Mouse (Mus musculus): ENCODE data around the gene Fbll1. TPM values are rescaled to one million over a fixed set of nuclear protein-coding genes. Genes with fewer than 3 reads are reported as not detected.

Fbll1 gene
- polyA plus RNA-seq, 1 experiment = 74.0 TPM

GRCm38 (mm10) chr11:35784537-35784936 lies 14.1 kb downstream of the Fbll1 start:
- DNase-seq (ENCODE audit: extremely low spot score in 1 of 2, low spot score in 1 of 2) = no peak

GRCm38 (mm10) chr11:35784002-35784401 lies 14.7 kb downstream of the Fbll1 start:
- DNase-seq (ENCODE audit: extremely low spot score in 1 of 2, low spot score in 1 of 2) = no peak

GRCm38 (mm10) chr11:35783038-35783437 lies 15.6 kb downstream of the Fbll1 start:
- no peak for DNase-seq (ENCODE audit: extremely low spot score in 1 of 2, low spot score in 1 of 2)

GRCm38 (mm10) chr11:35782444-35782843 lies 16.2 kb downstream of the Fbll1 start:
- DNase-seq (ENCODE audit: extremely low spot score in 1 of 2, low spot score in 1 of 2) = no peak

GRCm38 (mm10) chr11:35780336-35780735 lies 18.3 kb downstream of the Fbll1 start:
- no peak for DNase-seq (ENCODE audit: extremely low spot score in 1 of 2, low spot score in 1 of 2)

- no peak for DNase-seq (ENCODE audit: extremely low spot score in 1 of 2, low spot score in 1 of 2)
Observed at GRCm38 (mm10) chr11:35776452-35776851, 22.2 kb downstream of the Fbll1 start.

GRCm38 (mm10) chr11:35775606-35776005 lies 23.1 kb downstream of the Fbll1 start:
- DNase-seq (ENCODE audit: extremely low spot score in 1 of 2, low spot score in 1 of 2) = no peak

GRCm38 (mm10) chr11:35770741-35771504 lies 27.8 kb downstream of the Fbll1 start:
- no peak for DNase-seq (ENCODE audit: extremely low spot score in 1 of 2, low spot score in 1 of 2)

- peak; percentile 28 to 63 for DNase-seq (ENCODE audit: extremely low spot score in 1 of 2, low spot score in 1 of 2)
Observed at GRCm38 (mm10) chr11:35769746-35770437, 28.8 kb downstream of the Fbll1 start.

GRCm38 (mm10) chr11:35769188-35769745 lies 29.4 kb downstream of the Fbll1 start, which contains the start of gene Pank3:
Gene Pank3 (plus strand): TSS chr11:35769484.
- peak; percentile 98 for DNase-seq (ENCODE audit: extremely low spot score in 1 of 2, low spot score in 1 of 2)

- no peak for DNase-seq (ENCODE audit: extremely low spot score in 1 of 2, low spot score in 1 of 2)
Observed at GRCm38 (mm10) chr11:35766845-35767244, 31.8 kb downstream of the Fbll1 start.

- no peak for DNase-seq (ENCODE audit: extremely low spot score in 1 of 2, low spot score in 1 of 2)
Observed at GRCm38 (mm10) chr11:35760627-35761003, 38.1 kb downstream of the Fbll1 start.

GRCm38 (mm10) chr11:35760001-35760626 lies 38.6 kb downstream of the Fbll1 start:
- DNase-seq (ENCODE audit: extremely low spot score in 1 of 2, low spot score in 1 of 2) = no peak

GRCm38 (mm10) chr11:35756411-35757303 lies 42.0 kb downstream of the Fbll1 start:
- DNase-seq (ENCODE audit: extremely low spot score in 1 of 2, low spot score in 1 of 2) = no peak

- no peak for DNase-seq (ENCODE audit: extremely low spot score in 1 of 2, low spot score in 1 of 2)
Observed at GRCm38 (mm10) chr11:35755546-35755945, 43.1 kb downstream of the Fbll1 start.

GRCm38 (mm10) chr11:35754906-35755418 lies 43.7 kb downstream of the Fbll1 start:
- no peak for DNase-seq (ENCODE audit: extremely low spot score in 1 of 2, low spot score in 1 of 2)

GRCm38 (mm10) chr11:35750578-35750977 lies 48.1 kb downstream of the Fbll1 start:
- no peak for DNase-seq (ENCODE audit: extremely low spot score in 1 of 2, low spot score in 1 of 2)
